Mouse (Mus musculus) Muller cell, postnatal 12 days (primary cell): Measurements from ENCODE around the gene Jmjd7.
A peak's percentile ranks its signal among the peaks of the same experiment; 100 is the strongest.

ENCODE experiments used
- DNase-seq: peaks from one replicate; pipeline ENCODE4 v3.0.0-alpha.2; 2015; ENCODE audit errors: inconsistent ontology term

Gene Jmjd7

GRCm38 (mm10) chr2:120011462-120012200, 15.7 kb upstream of the Jmjd7 start:
- no peak for DNase-seq

GRCm38 (mm10) chr2:120012924-120013323, 14.4 kb upstream of the Jmjd7 start:
- DNase-seq: no peak

GRCm38 (mm10) chr2:120013831-120014486, 13.3 kb upstream of the Jmjd7 start:
- DNase-seq: no peak

- no peak for DNase-seq
These were observed 11.4 kb upstream of the Jmjd7 start for GRCm38 (mm10) chr2:120015882-120016281.

- DNase-seq: no peak
These were observed 9.7 kb upstream of the Jmjd7 start for GRCm38 (mm10) chr2:120017599-120017998.

- DNase-seq: no peak
These were observed 2.9 kb upstream of the Jmjd7 start for GRCm38 (mm10) chr2:120024337-120024736.

- no peak for DNase-seq
These were observed 658 bp downstream of the Jmjd7 start for GRCm38 (mm10) chr2:120027950-120028331.

- no peak for DNase-seq
These were observed 3.1 kb downstream of the Jmjd7 start for GRCm38 (mm10) chr2:120030380-120030779.

- no peak for DNase-seq
These were observed 5.6 kb downstream of the Jmjd7 start, which contains the start of gene Pla2g4b for GRCm38 (mm10) chr2:120032726-120033467. Gene Pla2g4b, plus strand, starts transcription at chr2:120033417.

GRCm38 (mm10) chr2:120033726-120034125, 6.4 kb downstream of the Jmjd7 start:
- DNase-seq: no peak

- no peak for DNase-seq
These were observed 10.5 kb downstream of the Jmjd7 start for GRCm38 (mm10) chr2:120037744-120038143.

GRCm38 (mm10) chr2:120040991-120041390, 13.7 kb downstream of the Jmjd7 start:
- no peak for DNase-seq

- DNase-seq: peak; percentile 32
These were observed 16.9 kb downstream of the Jmjd7 start for GRCm38 (mm10) chr2:120044101-120044603.

- DNase-seq: no peak
These were observed 17.4 kb downstream of the Jmjd7 start for GRCm38 (mm10) chr2:120044676-120045075.

- DNase-seq: no peak
These were observed 19.4 kb downstream of the Jmjd7 start for GRCm38 (mm10) chr2:120046486-120047310.

GRCm38 (mm10) chr2:120048173-120048572, 20.9 kb downstream of the Jmjd7 start:
- DNase-seq: no peak

GRCm38 (mm10) chr2:120049632-120050274, 22.5 kb downstream of the Jmjd7 start:
- peak; percentile 12 for DNase-seq

GRCm38 (mm10) chr2:120051405-120051804, 24.1 kb downstream of the Jmjd7 start:
- DNase-seq: no peak

GRCm38 (mm10) chr2:120054771-120055552, 27.7 kb downstream of the Jmjd7 start:
- no peak for DNase-seq

- DNase-seq: no peak
These were observed 28.6 kb downstream of the Jmjd7 start for GRCm38 (mm10) chr2:120055923-120056322.
